Mouse (Mus musculus): ENCODE measurements around the gene Ifitm2. TPM values are rescaled to one million over a fixed set of nuclear protein-coding genes. Genes with fewer than 3 reads are reported as not detected.

Ifitm2 gene
- total and polyA plus RNA-seq, 3 experiments, result 136 to 381 (median 213) TPM

- dilution Hi-C loops (cut with MboI; ENCODE audit: extremely low pct_ligation_motif_present, extremely low pct_unique_long_range_greater_than_20kb, low sequenced_read_pairs), result no loop called here
- TF ChIP-seq POLR2AphosphoS2 (IDR thresholded peaks at IDR 0.05; ENCODE audit: low read depth, low read length), result no peak
Observed at GRCm38 (mm10) chr7:140908181-140908580, 47.6 kb downstream of the Ifitm2 start.

GRCm38 (mm10) chr7:140907697-140908096, 48.1 kb downstream of the Ifitm2 start:
- DNase-seq (ENCODE audit: extremely low read depth), result no peak
- H3K79me2 ChIP-seq (replicated peaks; ENCODE audit: control insufficient read depth, extremely low read depth, insufficient read depth, poor library complexity, severe bottlenecking), result no peaks in the 10 kb centered on the region
- H3K27ac ChIP-seq (ENCODE audit: insufficient read depth, low read depth), result no peak overlapping the region
- no peak for TF ChIP-seq JUND (conservative IDR thresholded peaks at IDR 0.05; ENCODE audit: low read depth, low read length)
- TF ChIP-seq ZC3H11A (IDR thresholded peaks at IDR 0.05; ENCODE audit: low read depth, low read length), result no peak
- TF ChIP-seq CTCF (conservative IDR thresholded peaks at IDR 0.05 in 1 of 2, IDR thresholded peaks at IDR 0.05 in 1 of 2; ENCODE audit: low read depth in 2 of 2, low read length in 2 of 2), result peak in 1 of 2 experiments; percentile 54; a peak in 2 of 4 replicates
- no peaks in the 10 kb centered on the region for H3K9me3 ChIP-seq (replicated peaks; ENCODE audit: low read length)
- no peak overlapping the region for H3K4me2 ChIP-seq (ENCODE audit: insufficient read depth, low read depth, poor library complexity, severe bottlenecking)
- no peaks in the 10 kb centered on the region for H3K36me3 ChIP-seq (replicated peaks in 1 of 2; ENCODE audit: control insufficient read depth in 1 of 2, insufficient read depth in 1 of 2, low read length in 1 of 2)
- H3K27me3 ChIP-seq (replicated peaks), result peaks cover 5% of the 10 kb centered on the region
- H3K9ac ChIP-seq (ENCODE audit: insufficient read depth, low read depth), result no peak overlapping the region
- dilution Hi-C loops (cut with MboI; ENCODE audit: extremely low pct_ligation_motif_present, extremely low pct_unique_long_range_greater_than_20kb, low sequenced_read_pairs), result no loop called here
- in situ Hi-C loops (cut with MboI; ENCODE audit: low pct_ligation_motif_present, low pct_unique_long_range_greater_than_20kb, low sequenced_read_pairs), result no loop called here
- no peak overlapping the region for H3K4me3 ChIP-seq (replicated peaks in 1 of 3; ENCODE audit: low read depth in 2 of 3, low read length in 2 of 3, poor library complexity in 1 of 3)
- peaks cover 2 to 13% of the 10 kb centered on the region in 2 experiments; a peak in 3 of 4 replicates for H3K4me1 ChIP-seq (ENCODE audit: control insufficient read depth in 1 of 2, insufficient read depth in 2 of 2)

More at GRCm38 (mm10) chr7:140908181-140908580, 47.6 kb downstream of the Ifitm2 start:
- Histone ChIP-seq H3K36me3 (replicated peaks in 1 of 2; ENCODE audit: control insufficient read depth in 1 of 2, insufficient read depth in 1 of 2, low read length in 1 of 2) (no peaks in the 10 kb centered on the region), H3K9me3 (replicated peaks; ENCODE audit: low read length) (no peaks in the 10 kb centered on the region), H3K4me3 (replicated peaks in 1 of 3; ENCODE audit: low read depth in 2 of 3, low read length in 2 of 3, poor library complexity in 1 of 3) (no peak overlapping the region), H3K79me2 (replicated peaks; ENCODE audit: control insufficient read depth, extremely low read depth, insufficient read depth, poor library complexity, severe bottlenecking) (no peaks in the 10 kb centered on the region), H3K4me2 (ENCODE audit: insufficient read depth, low read depth, poor library complexity, severe bottlenecking) (no peak overlapping the region), H3K27me3 (replicated peaks) (peaks cover 5% of the 10 kb centered on the region), H3K4me1 (ENCODE audit: control insufficient read depth in 1 of 2, insufficient read depth in 2 of 2) (peaks cover 2 to 13% of the 10 kb centered on the region in 2 experiments; a peak in 3 of 4 replicates), H3K9ac (ENCODE audit: insufficient read depth, low read depth) (no peak overlapping the region), H3K27ac (ENCODE audit: insufficient read depth, low read depth) (no peak overlapping the region)
- DNase-seq (ENCODE audit: extremely low read depth), result no peak
- in situ Hi-C loops (cut with MboI; ENCODE audit: low pct_ligation_motif_present, low pct_unique_long_range_greater_than_20kb, low sequenced_read_pairs), result no loop called here

- H3K9me3 ChIP-seq (replicated peaks; ENCODE audit: low read length), result no peaks in the 10 kb centered on the region
- no peaks in the 10 kb centered on the region for H3K36me3 ChIP-seq (replicated peaks in 1 of 2; ENCODE audit: control insufficient read depth in 1 of 2, insufficient read depth in 1 of 2, low read length in 1 of 2)
- dilution Hi-C loops (cut with MboI; ENCODE audit: extremely low pct_ligation_motif_present, extremely low pct_unique_long_range_greater_than_20kb, low sequenced_read_pairs) (no loop called here), in situ Hi-C loops (cut with MboI; ENCODE audit: low pct_ligation_motif_present, low pct_unique_long_range_greater_than_20kb, low sequenced_read_pairs) (no loop called here)
- no peak overlapping the region for H3K27ac ChIP-seq (ENCODE audit: insufficient read depth, low read depth)
- H3K79me2 ChIP-seq (replicated peaks; ENCODE audit: control insufficient read depth, extremely low read depth, insufficient read depth, poor library complexity, severe bottlenecking), result no peaks in the 10 kb centered on the region
- H3K4me2 ChIP-seq (ENCODE audit: insufficient read depth, low read depth, poor library complexity, severe bottlenecking), result no peak overlapping the region
- TF ChIP-seq KAT2A (IDR thresholded peaks at IDR 0.05; ENCODE audit: insufficient replicate concordance, low read length), result no peak
- no peak for TF ChIP-seq MAX (IDR thresholded peaks at IDR 0.05; ENCODE audit: low read length)
- no peak for TF ChIP-seq CTCF (conservative IDR thresholded peaks at IDR 0.05 in 1 of 2, IDR thresholded peaks at IDR 0.05 in 1 of 2; ENCODE audit: low read depth in 2 of 2, low read length in 2 of 2)
- no peak for TF ChIP-seq PAX5 (IDR thresholded peaks at IDR 0.05; ENCODE audit: low read length)
- TF ChIP-seq MEF2A (IDR thresholded peaks at IDR 0.05; ENCODE audit: borderline replicate concordance, low read depth, low read length), result no peak
- TF ChIP-seq NRF1 (IDR thresholded peaks at IDR 0.05; ENCODE audit: low read depth, low read length), result no peak
- no peak overlapping the region for H3K9ac ChIP-seq (ENCODE audit: insufficient read depth, low read depth)
- H3K4me1 ChIP-seq (ENCODE audit: control insufficient read depth in 1 of 2, insufficient read depth in 2 of 2), result peaks cover 2 to 10% of the 10 kb centered on the region in 2 experiments; a peak in 3 of 4 replicates
- peaks cover 5% of the 10 kb centered on the region for H3K27me3 ChIP-seq (replicated peaks)
- no peak overlapping the region for H3K4me3 ChIP-seq (replicated peaks in 1 of 3; ENCODE audit: low read depth in 2 of 3, low read length in 2 of 3, poor library complexity in 1 of 3)
- DNase-seq (ENCODE audit: extremely low read depth), result no peak
Observed at GRCm38 (mm10) chr7:140907131-140907530, 48.7 kb downstream of the Ifitm2 start.
